ENCODE assay signal across 9 mouse cellular contexts in the genomic region with DNA sequence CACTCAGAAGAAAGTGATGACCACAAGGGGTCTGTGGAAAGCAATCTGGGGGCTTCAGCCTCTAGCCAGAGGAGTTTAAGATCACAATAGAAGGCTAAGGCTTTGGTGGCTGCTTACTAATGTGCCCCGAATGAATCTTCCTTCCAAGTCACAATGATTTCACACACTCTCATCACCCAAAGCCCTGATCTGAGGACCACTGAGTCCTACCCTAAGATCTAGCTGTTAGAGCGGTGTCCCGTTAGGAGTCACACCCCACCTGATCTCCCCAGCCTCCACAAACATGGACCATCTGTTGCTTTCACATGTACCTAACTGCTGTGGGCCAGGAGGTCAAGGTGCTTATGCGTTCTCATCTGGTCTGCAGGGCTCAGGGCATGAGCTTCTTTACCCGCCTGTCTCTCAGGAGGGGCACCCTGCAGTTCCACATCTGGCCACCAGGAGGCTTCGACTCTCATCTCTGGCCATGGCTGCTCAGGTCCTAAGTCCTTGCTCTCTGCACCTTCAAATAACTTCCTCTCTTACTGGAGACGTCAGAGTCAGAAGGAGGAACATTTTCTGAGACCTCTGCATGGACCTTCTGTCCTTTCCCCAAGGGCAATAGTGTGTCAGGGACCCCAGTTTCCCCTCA. TPM values are rescaled to one million over a fixed set of nuclear protein-coding genes. Genes with fewer than 3 reads are reported as not detected.
DNase-seq lines count a peak whose midpoint lies in the region; ATAC-seq and TF ChIP-seq lines count a peak whose summit lies in the region.
"Had no signal": no experiment of that assay in that cellular context is flagged by ENCODE, and none has a peak within 500 bp of the region (broad histone marks: within the 10 kb centered on the region; RNA-seq: fewer than 3 reads in every experiment).

No protein-coding gene starts in this region.

- ATAC-seq in CD4-positive, CD25-positive, alpha-beta regulatory T cell, adult 4 months: peak; percentile 70
- ATAC-seq in erythroblast, adult 5-6 weeks (replicated peaks; ENCODE audit: low FRiP score, poor library complexity, severe bottlenecking): peak; percentile 71
- ATAC-seq in heart, embryonic 16.5 days (replicated peaks; ENCODE audit: extremely low read depth, insufficient read depth, low FRiP score): peak; percentile 26; the same call in 1 of the 2 replicates
- ATAC-seq in lung, embryonic 14.5 days (ENCODE audit: insufficient read depth): peak; percentile 71

- peaks cover 5% of the 10 kb centered on the region; the same call in 1 of the 2 replicates for H3K4me1 ChIP-seq in bone marrow macrophage, adult 2 months (ENCODE audit: control insufficient read depth, insufficient read depth, low read length)
- H3K4me1 ChIP-seq in heart, embryonic 16.5 days (ENCODE audit: control insufficient read depth, insufficient read depth, low read length): peaks cover 42% of the 10 kb centered on the region
- no peaks in the 10 kb centered on the region for H3K4me1 ChIP-seq in lung, embryonic 14.5 days (ENCODE audit: insufficient read depth)

- no peaks in the 10 kb centered on the region for H3K27me3 ChIP-seq in heart, embryonic 16.5 days (ENCODE audit: control insufficient read depth, insufficient read depth, low read length)
- H3K27me3 ChIP-seq in lung, embryonic 14.5 days (ENCODE audit: insufficient read depth, low read length): no peaks in the 10 kb centered on the region

- H3K36me3 ChIP-seq in heart, embryonic 16.5 days (ENCODE audit: control insufficient read depth, insufficient read depth): peaks cover 23% of the 10 kb centered on the region
- no peaks in the 10 kb centered on the region for H3K36me3 ChIP-seq in lung, embryonic 14.5 days (ENCODE audit: insufficient read depth)

- DNase-seq in kidney, postnatal 14 days: peak; percentile 91
- peak; percentile 90 for DNase-seq in lung, embryonic 14.5 days
- peak; percentile 79 for DNase-seq in ovary, postnatal 10 days (ENCODE audit: low spot score)
- DNase-seq in thymus, postnatal 10 days (ENCODE audit: low spot score in 2 of 2): peak; percentile 83 to 94

- no peak overlapping the region for H3K27ac ChIP-seq in bone marrow macrophage, adult 2 months (ENCODE audit: insufficient read depth, low read depth, low read length)
- H3K27ac ChIP-seq in heart, embryonic 16.5 days (ENCODE audit: low read length): peak overlapping the region; percentile 89
- H3K27ac ChIP-seq in lung, embryonic 14.5 days (ENCODE audit: low read depth): no peak overlapping the region

- no peak for TF ChIP-seq POLR2A in bone marrow macrophage, adult 2 months (IDR thresholded peaks at IDR 0.05; ENCODE audit: borderline replicate concordance, low read depth, low read length)

- TF ChIP-seq CTCF in bone marrow macrophage, adult 2 months (IDR thresholded peaks at IDR 0.05; ENCODE audit: low read depth, low read length): peak; percentile 72
- TF ChIP-seq CTCF in lung, embryonic 14.5 days (IDR thresholded peaks at IDR 0.05; ENCODE audit: low read depth): peak; percentile 100

- peak overlapping the region; percentile 26; the same call in 1 of the 2 replicates for H3K9ac ChIP-seq in heart, embryonic 16.5 days (ENCODE audit: low read length)
- no peak overlapping the region for H3K9ac ChIP-seq in lung, embryonic 14.5 days

- H3K4me3 ChIP-seq in bone marrow macrophage, adult 2 months (ENCODE audit: insufficient read depth, low read length): no peak overlapping the region
- H3K4me3 ChIP-seq in heart, embryonic 16.5 days (ENCODE audit: low read length): no peak overlapping the region
- no peak overlapping the region for H3K4me3 ChIP-seq in lung, embryonic 14.5 days (ENCODE audit: low read depth, low read length)
- H3K4me3 ChIP-seq: erythroblast, embryonic 14.5 days had no signal

- no peaks in the 10 kb centered on the region for H3K9me3 ChIP-seq in heart, embryonic 16.5 days (replicated peaks; ENCODE audit: control insufficient read depth, low read length)
- no peaks in the 10 kb centered on the region for H3K9me3 ChIP-seq in lung, embryonic 14.5 days (ENCODE audit: low read depth, low read length)

- H3K4me2 ChIP-seq in heart, embryonic 16.5 days (ENCODE audit: low read depth, low read length): no peak overlapping the region
- H3K4me2 ChIP-seq in lung, embryonic 14.5 days: no peak overlapping the region

- WGBS in heart, embryonic 16.5 days: 31% methylated on average over 7 of the region's 7 CpGs
- 25% methylated on average over 7 of the region's 7 CpGs for WGBS in lung, embryonic 14.5 days

RNA-seq across cellular contexts. Expression of gene Lad1, which starts 7.3 kb away (rescaled TPM):
- polyA plus RNA-seq in CD4-positive, CD25-positive, alpha-beta regulatory T cell, adult 4 months (2017; shearing (Covaris generic)): 10 to 100 TPM in 1 of 2 experiments, 1 to 10 TPM in 1; 9.2 to 13.6 TPM
- 0.53 TPM in 1 of 2 replicates, not detected in the other for polyA plus RNA-seq in bone marrow macrophage, adult 2 months (2012; ENCODE audit: insufficient read depth, insufficient read length, missing spikeins)
- not detected in 2 replicates for total RNA-seq in erythroblast, adult 5-6 weeks (2015; ENCODE audit: low replicate concordance)
- not detected in 2 replicates for total RNA-seq in erythroblast, adult 5-6 weeks (2017; ENCODE audit: low replicate concordance)
- polyA plus RNA-seq in heart, embryonic 16.5 days (2015; fragmentation: Nextera tagmentation; extraction: Ambion mirVana): 5.9 TPM in 2 replicates
- polyA plus RNA-seq in lung, embryonic 14.5 days (2014; fragmentation: Nextera tagmentation; extraction: Ambion mirVana): 14.4 and 14.5 TPM in 2 replicates
- polyA plus RNA-seq: erythroblast, embryonic 14.5 days had no signal

RNA-seq across cellular contexts. Expression of gene Tnnt2, which starts 25.0 kb away (rescaled TPM):
- 1 to 10 TPM in 1 of 2 experiments, under 1 TPM in 1; 0.83 to 1.4 TPM for polyA plus RNA-seq in CD4-positive, CD25-positive, alpha-beta regulatory T cell, adult 4 months (2017; shearing (Covaris generic))
- not detected in 2 replicates for polyA plus RNA-seq in bone marrow macrophage, adult 2 months (2012; ENCODE audit: insufficient read depth, insufficient read length, missing spikeins)
- total RNA-seq in erythroblast, adult 5-6 weeks (2015; ENCODE audit: low replicate concordance): not detected in 2 replicates
- total RNA-seq in erythroblast, adult 5-6 weeks (2017; ENCODE audit: low replicate concordance): not detected in 2 replicates
- 9,605 and 10,628 TPM in 2 replicates for polyA plus RNA-seq in heart, embryonic 16.5 days (2015; fragmentation: Nextera tagmentation; extraction: Ambion mirVana)
- 6.0 and 57.2 TPM in 2 replicates for polyA plus RNA-seq in lung, embryonic 14.5 days (2014; fragmentation: Nextera tagmentation; extraction: Ambion mirVana)
- polyA plus RNA-seq: erythroblast, embryonic 14.5 days had no signal

RNA-seq across cellular contexts. Expression of gene Tnni1, which starts 31.9 kb away (rescaled TPM):
- not detected for polyA plus RNA-seq in CD4-positive, CD25-positive, alpha-beta regulatory T cell, adult 4 months (2017; shearing (Covaris generic))
- polyA plus RNA-seq in bone marrow macrophage, adult 2 months (2012; ENCODE audit: insufficient read depth, insufficient read length, missing spikeins): not detected in 2 replicates
- total RNA-seq in erythroblast, adult 5-6 weeks (2015; ENCODE audit: low replicate concordance): not detected in 2 replicates
- not detected in 2 replicates for total RNA-seq in erythroblast, adult 5-6 weeks (2017; ENCODE audit: low replicate concordance)
- 4,265 and 4,826 TPM in 2 replicates for polyA plus RNA-seq in heart, embryonic 16.5 days (2015; fragmentation: Nextera tagmentation; extraction: Ambion mirVana)
- 11.4 and 63.9 TPM in 2 replicates for polyA plus RNA-seq in lung, embryonic 14.5 days (2014; fragmentation: Nextera tagmentation; extraction: Ambion mirVana)
- polyA plus RNA-seq: erythroblast, embryonic 14.5 days had no signal

RNA-seq across cellular contexts. Expression of gene Phlda3, which starts 45.2 kb away (rescaled TPM):
- under 1 TPM; 0.58 to 0.98 TPM for polyA plus RNA-seq in CD4-positive, CD25-positive, alpha-beta regulatory T cell, adult 4 months (2017; shearing (Covaris generic))
- polyA plus RNA-seq in bone marrow macrophage, adult 2 months (2012; ENCODE audit: insufficient read depth, insufficient read length, missing spikeins): 8.0 and 8.5 TPM in 2 replicates
- total RNA-seq in erythroblast, adult 5-6 weeks (2015; ENCODE audit: low replicate concordance): not detected in 2 replicates
- not detected in 2 replicates for total RNA-seq in erythroblast, adult 5-6 weeks (2017; ENCODE audit: low replicate concordance)
- polyA plus RNA-seq in heart, embryonic 16.5 days (2015; fragmentation: Nextera tagmentation; extraction: Ambion mirVana): 77.1 and 80.4 TPM in 2 replicates
- polyA plus RNA-seq in lung, embryonic 14.5 days (2014; fragmentation: Nextera tagmentation; extraction: Ambion mirVana): 75.4 and 79.5 TPM in 2 replicates

Comparison
In these comparisons a context has a peak if more than half of its experiments do, and no peak if none do; other contexts are left out.
1. RNA of gene Tnnt2, which starts 25.0 kb away (polyA plus RNA-seq): 9,605 to 10,628 TPM in heart, embryonic 16.5 days; 6.0 to 57.2 TPM in lung, embryonic 14.5 days, 0.83 to 1.4 TPM in CD4-positive, CD25-positive, alpha-beta regulatory T cell, adult 4 months and not detected in bone marrow macrophage, adult 2 months; every median in the first group is over 100 times any median in the second.
2. RNA of gene Tnni1, which starts 31.9 kb away (polyA plus RNA-seq): 4,265 to 4,826 TPM in heart, embryonic 16.5 days; 11.4 to 63.9 TPM in lung, embryonic 14.5 days, not detected in CD4-positive, CD25-positive, alpha-beta regulatory T cell, adult 4 months and not detected in bone marrow macrophage, adult 2 months; every median in the first group is over 10 times any median in the second.
3. Peak in every context shown above with its lines, with median percentiles within 50 percentile points of each other: ATAC-seq and DNase-seq.